Mouse (Mus musculus): Measurements from ENCODE around the gene Sptb.

The Sptb gene

DNA sequence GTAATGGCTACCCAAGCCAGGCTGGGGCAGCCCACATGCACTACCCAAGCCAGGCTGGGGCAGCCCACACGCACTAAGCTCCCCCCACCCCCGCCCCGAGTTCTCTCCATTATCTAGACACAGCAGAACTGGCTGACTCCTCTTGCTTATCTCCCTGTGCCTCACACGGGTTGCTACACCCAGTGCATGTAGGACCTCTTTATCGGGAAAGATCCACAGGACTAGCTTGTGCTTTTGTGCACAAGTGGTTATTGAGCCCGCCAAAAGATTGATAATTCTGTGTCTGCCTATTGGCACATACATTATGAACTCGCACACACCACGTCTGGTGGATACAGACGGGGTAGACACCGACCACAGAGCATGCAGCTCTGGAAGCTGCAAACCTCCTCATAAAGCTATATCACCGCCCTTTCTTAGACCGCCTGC lies 36.5 kb downstream of the Sptb start:
- DNase-seq (ENCODE audit: low read depth, low spot score), result no peak

DNA sequence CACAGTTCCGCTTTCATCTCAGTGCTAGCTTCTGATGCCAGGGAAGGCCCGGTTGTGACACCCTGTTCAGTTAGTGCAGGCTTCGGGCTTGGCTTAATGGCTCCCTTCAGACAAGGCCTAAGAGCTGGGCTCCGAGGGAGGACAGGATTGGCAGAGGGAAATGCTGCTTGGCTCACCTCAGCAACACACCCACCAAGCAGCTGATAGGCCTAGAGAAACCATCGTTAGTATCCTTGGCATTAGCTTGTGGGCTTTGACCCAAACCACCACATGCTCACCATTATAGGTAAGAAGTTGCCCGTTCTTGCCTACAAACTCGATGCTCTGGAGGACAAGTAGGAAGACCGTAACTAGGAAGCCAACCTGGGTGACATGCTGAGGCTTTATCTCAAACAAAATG lies 38.3 kb downstream of the Sptb start:
- DNase-seq (ENCODE audit: low read depth, low spot score), result no peak

DNA sequence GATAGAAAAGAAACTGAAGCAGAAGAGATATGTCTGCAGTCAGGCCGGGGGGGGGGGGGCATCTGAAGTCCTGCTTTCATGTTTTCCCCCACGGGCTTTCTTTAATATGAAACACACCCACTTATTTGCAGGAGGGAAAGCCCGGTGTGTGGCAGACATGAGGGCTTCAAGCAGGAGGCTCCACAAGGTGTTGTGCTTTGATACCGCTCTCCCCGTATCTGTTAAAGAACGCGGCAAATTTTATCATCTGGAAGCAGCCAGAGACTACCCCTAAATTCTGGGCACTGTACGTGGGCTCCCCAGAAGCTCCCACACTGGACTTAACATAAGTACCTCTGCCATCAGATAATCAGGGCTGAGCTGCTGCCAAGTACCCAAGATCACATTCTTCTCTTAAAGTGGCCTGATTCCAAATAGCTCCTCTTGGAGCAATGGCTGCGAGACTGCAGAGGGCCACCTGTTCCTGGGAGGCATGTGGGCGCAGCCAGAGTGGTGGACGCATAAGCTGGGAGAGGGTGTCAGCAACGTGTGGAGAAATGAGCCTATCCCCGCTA lies 39.7 kb downstream of the Sptb start:
- DNase-seq (ENCODE audit: low read depth, low spot score), result no peak

DNA sequence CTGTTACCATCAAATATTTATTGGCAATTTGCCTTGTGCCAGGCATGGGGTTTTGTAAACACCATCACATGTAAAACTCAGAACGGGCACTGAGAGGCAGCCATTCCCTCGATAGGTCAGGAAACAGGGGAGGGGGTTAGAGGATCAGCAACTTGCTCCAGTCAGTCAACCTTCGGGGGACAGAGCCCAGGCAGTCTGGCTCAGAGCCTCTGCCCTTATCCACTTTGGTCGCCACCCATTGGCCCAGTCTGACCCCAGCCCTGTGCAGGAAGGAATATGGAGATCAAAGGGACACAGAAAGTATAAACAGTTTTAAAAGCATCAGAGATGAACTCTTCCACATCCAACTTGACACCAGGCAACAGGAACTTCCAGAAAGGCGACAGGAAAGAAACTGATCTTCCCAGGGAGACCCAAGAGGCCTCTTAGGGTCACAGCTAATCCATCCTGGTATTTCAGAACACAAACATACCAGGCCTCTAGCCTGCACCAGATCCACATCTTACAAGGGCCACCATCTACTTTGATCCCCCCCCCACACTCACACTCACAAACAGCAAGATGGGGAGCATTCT lies 40.3 kb downstream of the Sptb start:
- DNase-seq (ENCODE audit: low read depth, low spot score), result no peak

DNA sequence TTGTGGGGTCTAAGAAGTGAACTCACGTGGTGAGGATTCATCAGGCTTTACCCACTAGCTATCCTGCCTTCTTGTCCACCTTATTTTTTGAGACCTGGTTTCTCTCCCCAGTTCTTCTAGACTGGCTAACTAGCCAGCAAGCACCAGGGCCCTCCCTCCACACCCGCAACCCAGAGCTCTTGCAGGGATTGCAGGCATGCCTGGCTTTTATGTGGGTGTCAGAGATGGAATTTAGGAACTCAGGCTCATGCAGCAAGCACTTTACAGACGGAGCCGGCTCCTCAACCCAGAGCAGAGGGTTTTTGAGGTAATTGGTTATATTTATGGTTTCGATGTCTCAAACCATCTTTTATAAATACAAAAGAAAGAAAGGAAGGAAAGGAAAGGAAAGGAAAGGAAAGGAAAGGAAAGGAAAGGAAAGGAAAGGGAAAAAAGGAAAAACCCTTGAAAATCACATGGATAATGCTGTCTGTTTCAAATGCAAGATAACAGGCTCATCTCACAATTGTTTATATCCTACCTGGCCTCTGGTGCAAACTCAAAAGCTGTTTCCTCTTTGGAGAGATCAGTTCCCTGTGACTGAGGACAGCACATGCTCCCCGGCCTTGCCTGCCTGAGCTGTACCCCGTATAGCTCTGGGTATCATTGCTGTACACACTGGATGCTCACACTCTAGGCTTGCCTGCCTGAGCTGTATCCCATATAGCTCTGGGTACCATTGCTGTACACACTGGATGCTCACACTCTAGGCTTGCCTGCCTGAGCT lies 41.5 kb downstream of the Sptb start:
- no peak for DNase-seq (ENCODE audit: low read depth, low spot score)

DNA sequence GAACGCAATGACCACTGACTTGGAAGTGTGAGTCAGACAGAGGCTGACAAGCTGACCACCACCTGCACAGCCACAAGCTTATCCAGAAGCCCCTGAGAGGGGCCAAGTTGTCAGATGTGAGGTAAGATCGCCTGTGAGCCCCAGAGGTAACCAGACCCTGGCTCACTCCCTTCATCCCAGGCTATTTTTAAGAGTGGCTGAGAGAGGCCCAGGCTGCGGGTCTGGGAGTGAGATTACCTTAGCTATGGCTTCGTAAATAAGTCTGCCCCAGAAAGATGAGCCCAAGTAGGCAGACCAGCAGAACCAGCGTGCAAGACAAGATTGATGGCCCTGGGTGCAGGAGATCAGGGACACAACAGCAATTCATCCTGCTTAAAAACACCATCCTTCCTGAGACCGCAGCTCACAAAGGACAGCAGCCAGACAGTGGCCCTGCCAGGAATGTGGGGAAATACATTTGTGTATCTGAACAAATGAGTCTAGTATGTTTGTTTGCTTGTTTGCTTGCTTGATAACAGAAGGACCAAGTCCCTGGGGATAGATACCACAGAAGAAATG lies 58.5 kb downstream of the Sptb start:
- no peak for DNase-seq (ENCODE audit: low read depth, low spot score)

DNA sequence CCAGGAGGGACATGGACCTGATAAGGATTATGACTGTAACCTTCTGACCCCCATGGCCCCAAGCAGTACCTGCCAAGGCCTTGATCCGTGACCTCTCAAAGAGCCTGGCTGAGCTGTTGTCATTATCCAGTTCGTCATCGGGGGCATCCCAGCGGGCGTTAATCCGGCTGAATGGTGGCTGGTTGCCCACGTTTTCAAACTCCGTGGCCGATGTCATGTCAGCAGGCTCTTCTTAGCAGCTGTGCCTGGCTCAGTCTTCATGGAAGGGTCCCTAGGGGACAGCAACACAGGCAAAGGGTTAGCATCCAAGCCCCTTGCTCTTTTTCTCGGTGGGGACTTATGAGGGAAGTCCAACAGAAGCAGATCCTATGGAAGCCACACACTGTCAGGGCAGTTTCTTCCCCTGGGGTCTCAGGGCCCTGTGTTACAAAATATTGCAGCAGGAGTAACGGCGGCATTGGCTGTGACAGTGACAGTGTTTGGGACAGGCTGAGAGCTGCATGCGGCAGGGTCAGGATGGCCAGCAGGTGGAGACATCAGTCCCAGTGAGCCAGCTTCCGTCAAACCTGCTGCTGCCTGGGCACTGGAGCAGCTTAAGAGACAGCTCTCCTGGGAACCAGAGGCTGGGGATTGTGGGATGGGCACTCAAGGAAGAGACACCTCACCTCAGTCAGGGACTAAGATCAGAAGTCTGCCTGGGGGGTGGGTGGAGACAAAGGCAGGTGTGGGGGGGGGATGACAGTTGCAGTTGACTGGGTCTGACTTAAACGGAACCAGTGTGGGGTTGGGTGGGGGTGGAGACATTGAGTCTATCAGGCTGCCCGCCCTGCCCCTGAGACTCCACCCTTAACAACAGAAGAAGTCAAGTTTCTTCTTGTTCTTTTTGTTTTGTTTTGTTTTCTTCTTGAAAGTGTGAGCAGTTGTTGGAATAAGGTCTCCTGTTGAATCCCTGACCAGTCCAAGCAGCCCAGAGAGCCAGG lies 60.3 kb downstream of the Sptb start:
- peak; percentile 53 for DNase-seq (ENCODE audit: low read depth, low spot score)

DNA sequence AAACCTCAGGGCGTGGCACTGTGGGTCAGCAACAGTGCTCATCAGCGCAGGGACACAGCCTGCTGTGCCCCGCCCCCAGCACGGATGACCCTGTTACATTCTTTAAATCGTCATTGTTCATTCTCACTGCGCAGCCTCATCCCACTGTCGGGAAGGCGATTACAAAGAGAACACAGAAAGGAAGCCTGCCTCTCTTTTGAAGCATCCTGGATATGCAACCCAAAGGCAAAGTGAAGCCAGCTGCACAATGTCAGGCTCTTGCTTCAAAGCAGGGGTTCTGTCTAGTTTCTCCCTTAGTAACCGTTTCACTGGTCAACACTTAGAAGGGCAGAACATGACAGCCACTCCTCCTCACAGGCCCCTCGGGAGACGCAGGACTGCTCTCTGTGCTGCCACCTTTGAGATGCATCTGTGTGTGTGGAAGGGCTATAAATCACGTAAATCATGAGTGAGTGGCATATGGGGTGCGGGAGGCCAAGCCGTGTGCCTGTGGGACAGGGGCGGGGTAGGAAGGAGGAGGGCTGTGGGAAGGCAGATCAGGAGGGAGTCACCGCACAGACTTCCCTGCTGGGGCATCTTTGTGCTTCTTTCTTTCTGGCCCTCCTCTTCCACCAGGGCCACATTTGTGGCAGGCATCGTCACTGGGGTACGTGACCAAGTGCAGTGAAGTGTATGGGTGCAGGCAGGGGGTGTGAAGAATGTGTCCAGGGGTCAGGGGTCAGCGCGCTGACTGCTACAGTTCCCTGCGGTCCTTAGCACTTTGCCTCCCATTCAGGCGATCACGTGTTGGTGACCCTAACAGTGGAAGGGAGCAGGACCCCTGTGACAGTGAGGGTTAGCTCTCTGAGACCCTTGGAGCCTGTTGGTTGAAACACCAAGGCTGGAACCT lies 64.9 kb downstream of the Sptb start:
- no peak for DNase-seq (ENCODE audit: low read depth, low spot score)

DNA sequence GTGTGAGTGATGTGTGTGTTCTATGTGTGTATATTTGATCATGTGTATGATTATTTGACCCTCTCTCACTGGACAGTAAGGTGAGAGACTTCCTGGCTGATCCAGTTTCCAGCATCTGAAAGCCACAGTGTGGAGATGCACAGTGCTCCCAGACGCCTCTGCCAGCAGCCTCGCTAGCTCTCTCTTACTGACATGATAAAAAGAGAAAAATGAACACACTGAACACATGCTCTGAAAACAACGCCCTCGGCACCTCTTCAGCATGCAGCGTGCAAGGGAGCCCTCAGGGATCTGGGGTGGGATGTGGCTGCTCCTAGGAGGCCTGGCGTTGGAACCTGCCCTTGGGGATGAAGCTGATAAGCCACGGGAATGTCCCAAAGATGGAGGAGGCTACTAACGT lies 66.7 kb downstream of the Sptb start:
- DNase-seq (ENCODE audit: low read depth, low spot score), result no peak

DNA sequence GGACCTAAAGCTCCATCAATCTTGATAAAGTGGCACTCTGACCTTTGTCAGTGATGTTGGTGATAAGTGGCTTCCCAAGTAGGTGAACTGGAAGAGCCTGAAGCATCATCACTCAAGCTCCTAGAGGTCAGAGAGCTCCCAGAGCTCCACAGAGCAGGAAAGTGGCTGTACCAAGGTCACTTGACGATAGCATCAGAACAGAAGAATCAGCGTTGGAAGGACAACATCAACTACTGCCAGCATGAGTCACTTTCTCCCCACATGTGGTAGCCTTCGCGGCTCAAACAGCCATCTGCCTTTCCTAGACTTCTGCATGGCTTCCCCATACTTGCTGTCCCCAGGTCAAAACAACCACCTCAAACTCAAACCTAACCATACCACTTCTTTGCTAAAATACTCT lies 67.7 kb downstream of the Sptb start:
- no peak for DNase-seq (ENCODE audit: low read depth, low spot score)

DNA sequence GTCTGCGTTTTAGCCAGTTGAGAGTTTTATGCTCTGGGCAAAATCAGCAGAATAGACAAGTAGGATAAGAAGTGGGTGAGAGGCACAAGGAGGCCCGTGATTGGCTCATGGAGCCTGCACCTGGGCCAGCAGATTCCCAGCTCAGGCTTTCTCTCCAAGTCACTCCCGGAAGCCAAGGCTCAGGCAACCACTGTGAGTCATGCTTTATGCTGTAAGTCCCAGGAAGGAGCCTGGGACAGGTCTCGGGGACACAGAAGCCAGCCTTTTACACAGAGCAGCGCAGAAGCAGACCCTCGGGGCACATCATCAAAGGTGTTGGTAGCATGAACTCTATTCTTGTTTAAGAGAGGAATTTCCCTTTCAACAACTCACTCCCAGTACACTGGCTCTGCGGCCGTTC lies 69.7 kb downstream of the Sptb start:
- no peak for DNase-seq (ENCODE audit: low read depth, low spot score)

DNA sequence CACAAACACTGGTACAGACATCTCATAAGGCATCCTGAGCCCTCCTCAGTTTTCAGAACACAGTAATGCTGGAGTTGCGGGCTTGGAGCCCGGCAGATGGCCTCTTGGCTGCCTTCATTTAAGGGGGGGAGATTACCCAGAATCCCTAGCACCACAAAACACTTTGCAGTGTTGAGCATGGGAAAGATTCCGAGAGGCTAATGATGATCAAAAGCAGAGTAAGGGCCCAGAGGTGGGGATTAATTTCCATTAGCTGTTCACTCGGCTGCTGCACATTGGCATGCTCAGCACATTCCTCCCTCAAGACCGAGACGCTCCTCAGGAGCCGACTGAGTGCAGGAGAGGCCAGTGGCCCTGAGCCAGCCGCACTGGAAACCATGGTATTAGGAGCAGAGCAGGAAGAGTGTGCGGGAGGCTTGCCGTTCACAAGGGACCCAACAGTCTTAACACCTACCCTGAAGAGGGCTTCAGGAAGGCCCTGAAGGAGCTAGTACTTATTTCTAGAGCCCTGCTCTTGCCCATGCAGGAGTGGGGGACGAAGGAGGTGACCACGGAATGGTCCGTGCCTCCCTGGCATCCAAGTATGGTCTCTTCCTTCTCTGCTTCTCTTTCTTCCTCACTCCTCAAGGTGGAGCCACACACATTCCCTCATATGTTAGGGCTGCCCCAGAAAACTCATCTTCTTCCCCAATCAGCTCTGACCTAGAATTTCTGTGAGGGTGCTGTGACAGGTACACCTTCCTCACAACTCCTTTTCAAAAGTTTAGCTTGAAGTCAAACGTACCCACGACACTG lies 75.3 kb downstream of the Sptb start:
- DNase-seq (ENCODE audit: low read depth, low spot score), result no peak

DNA sequence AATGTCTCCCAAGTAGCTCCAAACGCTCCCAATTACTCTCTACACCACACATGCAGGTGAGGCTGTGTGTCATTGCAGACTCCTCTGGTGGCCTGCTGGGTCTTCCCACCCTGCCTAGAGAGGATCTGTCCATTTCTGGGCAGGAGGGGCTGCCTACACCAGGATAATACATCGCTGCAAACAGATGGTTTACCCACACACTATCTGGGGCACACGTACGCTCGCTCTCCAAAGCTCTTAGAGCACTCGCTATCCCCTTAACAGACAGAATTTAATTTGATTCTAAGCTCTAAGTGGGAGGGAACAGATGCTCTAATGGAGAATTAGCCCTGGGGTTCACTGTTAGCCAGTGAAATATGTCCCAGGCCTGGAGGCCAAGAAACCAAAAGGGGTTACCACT lies 87.0 kb downstream of the Sptb start:
- DNase-seq (ENCODE audit: low read depth, low spot score), result no peak

DNA sequence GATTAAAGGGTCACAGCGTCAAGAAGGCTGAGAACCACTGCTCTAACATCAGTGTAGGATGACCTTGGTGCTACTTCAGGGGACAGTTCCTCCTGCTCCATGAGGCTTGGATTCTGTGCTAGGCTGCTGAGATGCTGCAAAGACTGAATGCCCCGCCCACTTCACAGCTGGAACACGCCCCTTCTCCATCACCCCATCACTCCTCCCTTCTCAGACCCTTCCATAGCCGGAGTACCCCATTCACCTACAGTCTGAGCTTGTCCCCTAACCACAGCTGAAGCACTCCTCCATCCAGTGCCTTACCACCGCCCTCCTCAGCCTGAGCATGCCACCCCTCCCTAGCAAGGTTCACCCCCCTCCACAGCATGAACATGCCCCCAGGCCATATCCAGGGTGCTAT lies 90.5 kb downstream of the Sptb start:
- DNase-seq (ENCODE audit: low read depth, low spot score), result no peak

DNA sequence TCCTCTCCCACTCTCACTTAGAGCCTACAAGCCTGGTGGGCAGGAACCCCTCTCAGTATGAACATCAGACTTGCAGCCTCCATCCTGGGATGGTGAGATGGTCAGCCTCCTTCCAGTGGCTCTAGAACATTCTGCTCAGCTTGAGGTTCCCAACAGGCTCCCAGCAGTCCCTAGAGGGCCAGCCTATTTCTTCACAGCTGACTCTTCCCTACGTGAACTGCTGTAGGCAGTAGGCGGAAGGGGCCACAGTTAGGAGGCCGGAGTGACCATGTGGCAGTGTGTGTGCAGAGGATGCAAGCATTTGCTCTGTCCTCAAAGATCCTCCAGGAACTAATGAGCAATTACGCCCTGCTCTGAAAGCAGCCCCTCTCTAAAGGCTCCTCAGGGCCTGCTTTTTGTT lies 92.2 kb downstream of the Sptb start:
- DNase-seq (ENCODE audit: low read depth, low spot score), result no peak

DNA sequence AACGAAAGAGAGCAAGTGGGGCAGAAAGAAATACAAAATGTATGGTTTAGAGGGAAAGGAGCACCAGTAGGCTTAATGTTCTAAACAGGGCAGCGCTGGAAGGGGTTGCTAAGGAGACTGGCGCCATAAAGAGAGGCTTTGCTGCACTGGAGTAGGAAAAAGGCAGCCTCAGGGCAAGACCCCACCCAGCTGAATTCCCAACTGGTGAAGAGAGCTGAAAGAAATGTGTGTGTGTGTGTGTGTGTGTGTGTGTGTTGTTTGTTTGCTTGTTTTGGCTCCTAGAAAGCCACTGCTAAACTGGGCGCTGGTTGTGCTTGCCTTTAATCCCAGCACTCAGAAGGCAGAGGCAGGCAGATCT lies 94.8 kb downstream of the Sptb start:
- DNase-seq (ENCODE audit: low read depth, low spot score), result no peak

DNA sequence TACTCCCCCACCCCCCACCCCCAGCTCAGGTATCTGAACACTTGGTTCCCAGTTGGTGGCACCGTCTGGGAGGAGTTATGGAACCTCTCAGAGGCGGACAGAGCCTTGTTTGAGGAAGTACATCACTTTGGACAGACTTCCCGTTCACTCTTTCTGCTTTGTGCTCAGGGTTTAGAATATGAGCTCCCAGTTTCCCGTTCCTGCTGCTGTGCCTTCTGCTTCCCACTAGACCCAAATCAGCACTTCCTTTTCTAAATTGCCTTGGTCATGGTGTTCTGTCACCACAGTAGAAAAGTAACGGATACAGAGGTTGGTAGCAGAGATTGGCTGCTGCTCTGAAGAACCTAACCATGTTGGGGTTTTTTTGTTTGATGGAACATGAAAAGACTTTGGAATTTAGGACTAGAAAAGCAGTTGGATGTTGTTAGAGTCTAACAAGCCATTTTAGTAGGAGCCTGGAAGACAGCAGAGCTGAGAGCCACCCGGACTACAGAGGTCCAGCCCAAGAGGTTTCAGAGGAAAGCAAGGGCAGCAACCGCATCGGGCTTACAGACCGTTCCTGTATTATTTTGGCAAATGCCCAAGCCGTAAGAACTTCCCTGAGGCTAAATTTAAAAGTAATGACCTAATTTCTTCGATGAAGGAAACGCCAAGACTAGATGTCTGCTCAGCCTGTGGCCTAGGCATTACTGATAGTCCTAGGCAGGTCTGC lies 95.3 kb downstream of the Sptb start:
- DNase-seq (ENCODE audit: low read depth, low spot score), result no peak

DNA sequence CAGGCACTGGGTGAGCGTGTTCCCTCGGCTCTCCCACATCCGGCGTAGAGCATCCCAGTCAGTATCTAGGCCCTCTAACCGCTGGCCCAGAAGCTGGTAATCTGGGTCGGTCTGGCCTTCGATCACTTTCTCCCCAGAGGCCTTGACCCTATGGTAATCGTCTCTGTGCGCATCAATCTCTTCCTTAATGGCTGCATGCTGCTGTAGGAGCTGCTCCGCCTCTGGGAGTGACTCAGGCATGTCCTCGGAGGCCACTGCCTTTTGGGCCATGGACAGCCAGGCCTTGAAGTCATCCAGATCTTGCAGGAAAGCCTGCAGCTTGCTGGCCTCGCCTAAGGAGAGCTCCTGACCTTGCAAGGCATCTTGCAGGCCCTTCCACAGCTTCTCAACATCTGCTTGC lies 97.7 kb downstream of the Sptb start:
- no peak for DNase-seq (ENCODE audit: low read depth, low spot score)

DNA sequence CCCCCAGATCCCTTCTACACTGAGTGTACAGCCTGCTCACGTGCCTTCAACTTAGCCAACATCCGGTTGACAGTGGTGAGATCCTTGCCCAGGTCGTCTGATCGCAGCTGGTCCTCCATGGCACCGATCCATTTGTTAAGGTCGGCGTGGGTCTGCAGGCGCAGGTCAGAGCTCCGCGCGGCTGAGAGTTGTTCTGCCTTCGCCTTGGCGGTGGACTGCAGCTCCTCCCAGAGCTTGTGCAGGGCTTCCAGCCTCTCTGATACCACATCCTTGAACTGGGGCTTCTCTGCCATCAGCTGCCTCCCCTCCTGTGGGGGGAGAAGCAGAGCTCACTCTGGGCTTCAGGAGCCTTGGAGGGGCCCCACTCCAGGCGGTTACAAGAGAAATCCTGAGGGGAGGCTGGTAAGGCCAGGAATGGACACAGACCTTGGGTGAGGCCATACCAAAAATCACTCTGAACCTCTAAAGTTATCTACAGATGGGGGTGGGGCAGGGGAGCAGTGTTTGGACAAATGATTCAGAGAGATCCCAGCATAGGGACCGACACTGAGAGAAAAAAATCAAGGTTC lies 101.3 kb downstream of the Sptb start:
- no peak for DNase-seq (ENCODE audit: low read depth, low spot score)

Measured in A20 (cell line).